In the genomic region with DNA sequence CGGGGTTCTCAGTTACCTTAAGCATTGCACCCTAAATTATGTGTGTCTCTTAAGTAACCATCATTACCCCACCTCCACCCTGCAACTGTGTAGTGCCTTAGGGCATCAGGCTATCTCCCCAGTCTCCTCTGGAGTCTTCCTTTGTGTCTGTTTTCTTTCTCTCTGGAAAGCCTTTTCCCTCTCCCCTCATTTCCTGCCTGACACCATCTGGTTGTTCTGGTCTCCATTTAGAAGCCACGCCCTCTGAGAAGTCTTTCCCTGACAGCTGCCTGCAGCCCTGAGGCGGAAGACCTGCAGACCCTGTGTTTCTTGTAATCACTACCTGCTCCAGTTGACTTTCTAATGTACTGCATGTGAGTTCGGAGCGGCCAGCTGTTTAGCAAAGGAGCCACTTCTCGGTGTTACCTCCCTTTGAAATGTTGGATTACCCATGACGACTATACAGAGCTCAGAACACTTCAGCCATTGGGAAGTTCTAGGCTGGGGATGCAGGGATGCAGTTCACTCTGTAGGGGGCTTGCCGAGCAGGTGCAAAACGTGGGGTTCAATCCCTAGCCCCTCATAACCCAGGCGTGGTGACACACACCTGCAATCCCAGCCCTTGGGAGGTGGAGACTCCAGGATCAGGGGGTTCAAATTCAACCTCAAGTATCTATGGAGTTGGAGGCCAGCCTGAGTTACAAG, we compare ENCODE assay signal across 8 mouse cellular contexts. TPM values are rescaled to one million over a fixed set of nuclear protein-coding genes. Genes with fewer than 3 reads are reported as not detected.
DNase-seq lines count a peak whose midpoint lies in the region; ATAC-seq and TF ChIP-seq lines count a peak whose summit lies in the region.

No protein-coding gene starts in this region.

- 0 out of 2 replicates have a peak overlapping the region, but pooled peaks have one; percentile 74 for H3K27ac ChIP-seq in kidney, postnatal 0 days
- H3K27ac ChIP-seq in hindbrain, embryonic 15.5 days (replicated peaks), result peak overlapping the region; percentile 52

- H3K9ac ChIP-seq in kidney, postnatal 0 days (ENCODE audit: low read depth, low read length), result no peak overlapping the region
- H3K9ac ChIP-seq in hindbrain, embryonic 15.5 days, result no peak overlapping the region

- ATAC-seq in kidney, postnatal 0 days (replicated peaks; ENCODE audit: low FRiP score, low read depth), result no peak
- peak; percentile 43; the same call in 1 of the 2 replicates for ATAC-seq in hindbrain, embryonic 15.5 days (ENCODE audit: low FRiP score, low read depth)

- no peak for TF ChIP-seq CTCF in kidney, postnatal 0 days (IDR thresholded peaks at IDR 0.05; ENCODE audit: low read depth)

- no peaks in the 10 kb centered on the region for H3K36me3 ChIP-seq in kidney, postnatal 0 days (ENCODE audit: insufficient read depth, low read length)
- H3K36me3 ChIP-seq in hindbrain, embryonic 15.5 days, result no peaks in the 10 kb centered on the region

- peak; percentile 72 for DNase-seq in kidney, postnatal 0 days (ENCODE audit: low spot score)
- no peak for DNase-seq in kidney, postnatal 36 days
- peak; percentile 87 for DNase-seq in embryo, embryonic 10 days (ENCODE audit: low spot score)
- peak; percentile 50 for DNase-seq in naive thymus-derived CD4-positive, alpha-beta T cell, adult 2 months (ENCODE audit: low read depth)
- DNase-seq in adipocyte (ENCODE audit: low spot score), result no peak
- DNase-seq in adrenal gland, postnatal 10 days, result no peak
- no peak for DNase-seq in adrenal gland, postnatal 36 days

- H3K4me3 ChIP-seq in kidney, postnatal 0 days (replicated peaks; ENCODE audit: low read depth, low read length), result no peak overlapping the region
- no peak overlapping the region for H3K4me3 ChIP-seq in hindbrain, embryonic 15.5 days

- 9% methylated on average over 10 of the region's 10 CpGs for whole genome bisulfite sequencing in kidney, postnatal 0 days
- 9% methylated on average over 10 of the region's 10 CpGs for WGBS in hindbrain, embryonic 15.5 days

- H3K4me1 ChIP-seq in kidney, postnatal 0 days (replicated peaks; ENCODE audit: insufficient read depth, low read length), result peaks cover 17% of the 10 kb centered on the region
- H3K4me1 ChIP-seq in hindbrain, embryonic 15.5 days (replicated peaks), result peaks cover 32% of the 10 kb centered on the region

- no peaks in the 10 kb centered on the region for H3K9me3 ChIP-seq in kidney, postnatal 0 days (replicated peaks; ENCODE audit: low read length)
- no peaks in the 10 kb centered on the region for H3K9me3 ChIP-seq in hindbrain, embryonic 15.5 days

- peak overlapping the region; percentile 12; the same call in 1 of the 2 replicates for H3K4me2 ChIP-seq in kidney, postnatal 0 days (ENCODE audit: low read length)
- H3K4me2 ChIP-seq in hindbrain, embryonic 15.5 days, result peak overlapping the region; percentile 1

- H3K27me3 ChIP-seq in kidney, postnatal 0 days (ENCODE audit: insufficient read depth, low read length), result no peaks in the 10 kb centered on the region
- H3K27me3 ChIP-seq in hindbrain, embryonic 15.5 days, result no peaks in the 10 kb centered on the region

RNA-seq across cellular contexts. Expression of gene Srsf9, which starts 9.2 kb away (rescaled TPM):
- 234 and 251 TPM in 2 replicates for polyA plus RNA-seq in kidney, postnatal 0 days (2015; fragmentation: Nextera tagmentation; extraction: Ambion mirVana)
- polyA plus RNA-seq in hindbrain, embryonic 15.5 days (2015; fragmentation: Nextera tagmentation; extraction: Ambion mirVana), result 142 and 146 TPM in 2 replicates
- 10 to 100 TPM; 67.1 to 70.7 TPM for total RNA-seq in adrenal gland, postnatal 10 days (2021)
- 10 to 100 TPM; 73.7 to 77.0 TPM for total RNA-seq in adrenal gland, postnatal 36 days (2021)

RNA-seq across cellular contexts. Expression of gene Dynll1, which starts 17.0 kb away (rescaled TPM):
- 1,395 and 1,475 TPM in 2 replicates for polyA plus RNA-seq in kidney, postnatal 0 days (2015; fragmentation: Nextera tagmentation; extraction: Ambion mirVana)
- polyA plus RNA-seq in hindbrain, embryonic 15.5 days (2015; fragmentation: Nextera tagmentation; extraction: Ambion mirVana), result 1,255 and 1,318 TPM in 2 replicates
- 100 to 1,000 TPM; 243 to 258 TPM for total RNA-seq in adrenal gland, postnatal 10 days (2021)
- 100 to 1,000 TPM; 211 to 322 TPM for total RNA-seq in adrenal gland, postnatal 36 days (2021)

RNA-seq across cellular contexts. Expression of gene Gatc, which starts 23.2 kb away (rescaled TPM):
- polyA plus RNA-seq in kidney, postnatal 0 days (2015; fragmentation: Nextera tagmentation; extraction: Ambion mirVana), result 19.8 and 20.8 TPM in 2 replicates
- 32.3 and 45.2 TPM in 2 replicates for polyA plus RNA-seq in hindbrain, embryonic 15.5 days (2015; fragmentation: Nextera tagmentation; extraction: Ambion mirVana)
- total RNA-seq in adrenal gland, postnatal 10 days (2021), result 10 to 100 TPM; 19.1 to 20.1 TPM
- total RNA-seq in adrenal gland, postnatal 36 days (2021), result 10 to 100 TPM; 17.7 to 21.7 TPM

RNA-seq across cellular contexts. Expression of gene Triap1, which starts 23.2 kb away (rescaled TPM):
- polyA plus RNA-seq in kidney, postnatal 0 days (2015; fragmentation: Nextera tagmentation; extraction: Ambion mirVana), result 58.7 and 59.0 TPM in 2 replicates
- 51.0 and 53.7 TPM in 2 replicates for polyA plus RNA-seq in hindbrain, embryonic 15.5 days (2015; fragmentation: Nextera tagmentation; extraction: Ambion mirVana)
- total RNA-seq in adrenal gland, postnatal 10 days (2021), result 10 to 100 TPM; 28.5 to 30.1 TPM
- total RNA-seq in adrenal gland, postnatal 36 days (2021), result 10 to 100 TPM; 32.4 to 47.5 TPM

RNA-seq across cellular contexts. Expression of gene Cox6a1, which starts 31.0 kb away (rescaled TPM):
- 1,591 and 1,635 TPM in 2 replicates for polyA plus RNA-seq in kidney, postnatal 0 days (2015; fragmentation: Nextera tagmentation; extraction: Ambion mirVana)
- 1,223 and 1,255 TPM in 2 replicates for polyA plus RNA-seq in hindbrain, embryonic 15.5 days (2015; fragmentation: Nextera tagmentation; extraction: Ambion mirVana)
- 1,000 to 10,000 TPM; 1,718 to 1,856 TPM for total RNA-seq in adrenal gland, postnatal 10 days (2021)
- total RNA-seq in adrenal gland, postnatal 36 days (2021), result 1,000 to 10,000 TPM; 1,319 to 1,418 TPM

Comparison
In these comparisons a context has a peak if more than half of its experiments do, and no peak if none do; other contexts are left out.
1. DNase-seq: peak in kidney, postnatal 0 days (single experiment), embryo, embryonic 10 days (single experiment) and naive thymus-derived CD4-positive, alpha-beta T cell, adult 2 months (single experiment); none in kidney, postnatal 36 days (0 of 2), adipocyte (single experiment), adrenal gland, postnatal 10 days (single experiment) and adrenal gland, postnatal 36 days (0 of 2).